11 mouse cellular contexts compared by ENCODE assay signal in the genomic region with DNA sequence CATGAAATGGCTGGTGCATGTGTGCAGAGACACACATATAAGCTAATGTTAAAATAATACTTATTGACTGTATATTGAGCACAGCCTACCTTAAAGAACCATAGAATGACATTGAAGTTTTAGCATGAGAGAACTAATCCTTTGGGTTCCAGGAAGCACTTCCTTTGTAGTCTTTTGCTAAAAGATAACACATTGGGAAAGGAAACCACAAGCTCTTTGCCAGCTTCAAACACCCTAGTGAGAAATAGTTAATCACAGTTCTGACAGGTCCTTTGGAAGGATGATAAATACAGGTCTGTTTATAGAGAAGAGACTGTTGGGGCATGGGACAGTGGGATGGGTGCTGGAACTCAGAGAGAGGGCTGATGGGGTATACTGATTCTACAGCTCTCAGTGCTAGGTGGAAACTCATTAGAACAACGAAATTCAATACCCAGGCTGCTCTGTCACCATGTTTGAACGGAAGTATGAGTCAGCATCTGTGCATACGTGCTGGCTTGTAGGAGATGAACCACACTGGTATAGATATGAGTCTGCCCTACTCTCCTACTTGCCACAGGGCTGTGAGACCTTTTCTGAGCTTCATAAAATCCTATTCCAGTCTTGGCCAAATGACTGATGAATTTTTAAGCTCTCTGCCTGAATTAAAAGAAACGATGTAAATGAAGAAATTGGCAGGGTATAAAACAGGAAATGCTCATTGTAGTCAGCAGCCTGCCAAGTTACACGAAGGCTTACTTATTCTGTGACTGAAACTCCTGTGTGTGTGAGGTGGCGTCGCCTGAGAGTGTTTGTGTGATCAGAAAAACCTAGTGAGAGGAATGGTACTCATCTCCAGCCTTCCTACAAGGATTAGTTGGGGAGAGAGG.
DNase-seq lines count a peak whose midpoint lies in the region; ATAC-seq and TF ChIP-seq lines count a peak whose summit lies in the region.
"Had no signal": no experiment of that assay in that cellular context is flagged by ENCODE, and none has a peak within 500 bp of the region (broad histone marks: within the 10 kb centered on the region; RNA-seq: fewer than 3 reads in every experiment).

No protein-coding gene starts in this region.

- H3K4me2 ChIP-seq in liver, embryonic 14.5 days (ENCODE audit: low read depth) = no peak overlapping the region
- H3K4me2 ChIP-seq: heart, embryonic 15.5 days; lung, embryonic 15.5 days had no signal

- H3K27ac ChIP-seq in thymus, adult 2 months (ENCODE audit: control insufficient read depth, insufficient read depth, low read length) = no peak overlapping the region
- H3K27ac ChIP-seq in liver, embryonic 14.5 days = no peak overlapping the region
- H3K27ac ChIP-seq: heart, embryonic 15.5 days; lung, embryonic 15.5 days had no signal

- WGBS in thymus, adult 2 months = 21% methylated on average over 7 of the region's 7 CpGs
- WGBS in liver, embryonic 14.5 days (ENCODE audit: insufficient replicate concordance) = 24% methylated on average over 7 of the region's 7 CpGs

- no peak overlapping the region for H3K4me3 ChIP-seq in thymus, adult 2 months (ENCODE audit: control insufficient read depth, insufficient read depth, low read length)
- H3K4me3 ChIP-seq in liver, embryonic 14.5 days (ENCODE audit: insufficient read depth in 1 of 2, low read depth in 2 of 2, low read length in 2 of 2) = no peak overlapping the region
- H3K4me3 ChIP-seq: heart, embryonic 15.5 days; lung, embryonic 15.5 days had no signal

- H3K9ac ChIP-seq in liver, embryonic 14.5 days (replicated peaks) = no peak overlapping the region
- H3K9ac ChIP-seq: heart, embryonic 15.5 days; lung, embryonic 15.5 days had no signal

- peak; percentile 13 for DNase-seq in thymus, adult 2 months
- no peak for DNase-seq in thymus, postnatal 10 days (ENCODE audit: low spot score in 2 of 2)
- peak; percentile 8 for DNase-seq in T-cell, adult 2 months (ENCODE audit: low spot score)
- peak in 1 of 3 experiments; percentile 1 for DNase-seq in liver, embryonic 14.5 days (ENCODE audit: low read depth in 3 of 3, low spot score in 3 of 3)
- DNase-seq in thymus, postnatal 25 days = peak; percentile 14
- DNase-seq in embryo, embryonic 9.5 days (ENCODE audit: extremely low spot score) = no peak
- no peak for DNase-seq in adipocyte (ENCODE audit: low spot score)
- DNase-seq in layer of hippocampus, adult 18-20 months (ENCODE audit: low spot score in 2 of 2) = no peak

- TF ChIP-seq POLR2A in thymus, adult 2 months (IDR thresholded peaks at IDR 0.05; ENCODE audit: control insufficient read depth, extremely low read depth, insufficient read depth, low read length, poor library complexity) = no peak

- H3K36me3 ChIP-seq in thymus, adult 2 months (ENCODE audit: control insufficient read depth, insufficient read depth, low read length) = no peaks in the 10 kb centered on the region
- no peaks in the 10 kb centered on the region for H3K36me3 ChIP-seq in liver, embryonic 14.5 days (replicated peaks; ENCODE audit: control insufficient read depth, insufficient read depth, low read depth)
- H3K36me3 ChIP-seq: heart, embryonic 15.5 days; lung, embryonic 15.5 days had no signal

- no peaks in the 10 kb centered on the region for H3K9me3 ChIP-seq in liver, embryonic 14.5 days (ENCODE audit: control insufficient read depth, low read length)
- H3K9me3 ChIP-seq: heart, embryonic 15.5 days; lung, embryonic 15.5 days had no signal

- no peaks in the 10 kb centered on the region for H3K27me3 ChIP-seq in thymus, adult 2 months (ENCODE audit: control insufficient read depth, insufficient read depth, low read length)
- no peaks in the 10 kb centered on the region for H3K27me3 ChIP-seq in liver, embryonic 14.5 days (ENCODE audit: control insufficient read depth, insufficient read depth, low read length)
- H3K27me3 ChIP-seq: heart, embryonic 15.5 days; lung, embryonic 15.5 days had no signal

- no peak for TF ChIP-seq CTCF in thymus, adult 2 months (IDR thresholded peaks at IDR 0.05; ENCODE audit: borderline replicate concordance, control insufficient read depth, extremely low read depth, insufficient read depth, low read length, poor library complexity)
- no peak for TF ChIP-seq CTCF in liver, embryonic 14.5 days (IDR thresholded peaks at IDR 0.05; ENCODE audit: low read depth)

- TF ChIP-seq EP300 in liver, embryonic 14.5 days (IDR thresholded peaks at IDR 0.05; ENCODE audit: low read depth) = no peak

- no peaks in the 10 kb centered on the region; the same call in 1 of the 2 replicates for H3K4me1 ChIP-seq in thymus, adult 2 months (replicated peaks; ENCODE audit: control insufficient read depth, insufficient read depth, low read length)
- 0 out of 4 replicates have a peak, but pooled peaks cover 0 to 3% of the 10 kb centered on the region in 2 experiments for H3K4me1 ChIP-seq in liver, embryonic 14.5 days (replicated peaks; ENCODE audit: control insufficient read depth in 2 of 2, insufficient read depth in 2 of 2, low read length in 1 of 2)
- H3K4me1 ChIP-seq: heart, embryonic 15.5 days had no signal

- peak; percentile 48 for ATAC-seq in liver, embryonic 14.5 days (ENCODE audit: insufficient read depth)
- ATAC-seq: forebrain, embryonic 16.5 days had no signal

Comparison
In these comparisons a context has a peak if more than half of its experiments do, and no peak if none do; other contexts are left out.
1. DNase-seq: peak in thymus, adult 2 months (single experiment), T-cell, adult 2 months (single experiment) and thymus, postnatal 25 days (single experiment); none in thymus, postnatal 10 days (0 of 2), embryo, embryonic 9.5 days (single experiment), adipocyte (single experiment) and layer of hippocampus, adult 18-20 months (0 of 2).